In genomic region chr14:25476048-25476447, GRCm38 (mm10) we compare ENCODE assay signal across 8 mouse cellular contexts. TPM values are rescaled to one million over a fixed set of nuclear protein-coding genes. Genes with fewer than 3 reads are reported as not detected.
DNase-seq lines count a peak whose midpoint lies in the region; ATAC-seq and TF ChIP-seq lines count a peak whose summit lies in the region.

No protein-coding gene starts in this region.

- WGBS in heart, embryonic 10.5 days = 68% methylated on average over 9 of the region's 9 CpGs
- 41% methylated on average over 9 of the region's 9 CpGs for WGBS in forebrain, embryonic 16.5 days
- 37% methylated on average over 9 of the region's 9 CpGs for WGBS in lung, postnatal 0 days

- TF ChIP-seq EP300 in lung, postnatal 0 days (IDR thresholded peaks at IDR 0.05) = no peak

- peaks cover 10% of the 10 kb centered on the region; the same call in 1 of the 2 replicates for H3K36me3 ChIP-seq in heart, embryonic 10.5 days
- no peaks in the 10 kb centered on the region for H3K36me3 ChIP-seq in forebrain, embryonic 16.5 days (ENCODE audit: control insufficient read depth, insufficient read depth)
- H3K36me3 ChIP-seq in lung, postnatal 0 days (ENCODE audit: insufficient read depth, low read length) = no peaks in the 10 kb centered on the region; the same call in none of the 2 replicates

- H3K4me2 ChIP-seq in forebrain, embryonic 16.5 days (ENCODE audit: low read length) = no peak overlapping the region
- no peak overlapping the region for H3K4me2 ChIP-seq in lung, postnatal 0 days (replicated peaks; ENCODE audit: low read depth, low read length)

- no peak for TF ChIP-seq CTCF in lung, postnatal 0 days (IDR thresholded peaks at IDR 0.05)

- intact Hi-C loops in left cerebral cortex, postnatal 4 days (cut with DNase I) = no loop called here

- no peak for DNase-seq in heart, embryonic 10.5 days (ENCODE audit: low spot score)
- DNase-seq in heart, adult 8-10 months (ENCODE audit: low spot score) = no peak
- DNase-seq in CD4-positive helper T cell, adult 2 months (ENCODE audit: low read depth, low spot score) = peak; percentile 39
- peak; percentile 52 for DNase-seq in lung, postnatal 0 days (ENCODE audit: low spot score)
- no peak for DNase-seq in left cerebral cortex, postnatal 4 days
- no peak for DNase-seq in layer of hippocampus, postnatal 25 days (ENCODE audit: extremely low spot score in 1 of 2, low spot score in 1 of 2)
- no peak for DNase-seq in ovary, adult 18-20 months (ENCODE audit: low spot score)

- peak overlapping the region; percentile 77 for H3K27ac ChIP-seq in heart, embryonic 10.5 days
- H3K27ac ChIP-seq in forebrain, embryonic 16.5 days (ENCODE audit: low read length) = peak overlapping the region; percentile 46
- peak overlapping the region; percentile 54 for H3K27ac ChIP-seq in lung, postnatal 0 days (ENCODE audit: low read length)

- no peaks in the 10 kb centered on the region for H3K27me3 ChIP-seq in heart, embryonic 10.5 days (ENCODE audit: insufficient read depth, poor library complexity, severe bottlenecking)
- H3K27me3 ChIP-seq in forebrain, embryonic 16.5 days (replicated peaks; ENCODE audit: control insufficient read depth, insufficient read depth, low read length) = no peaks in the 10 kb centered on the region
- H3K27me3 ChIP-seq in lung, postnatal 0 days (replicated peaks; ENCODE audit: insufficient read depth, low read length) = no peaks in the 10 kb centered on the region

- 0 out of 2 replicates have a peak overlapping the region, but pooled peaks have one; percentile 15 for H3K9ac ChIP-seq in forebrain, embryonic 16.5 days (replicated peaks; ENCODE audit: low read depth, low read length)
- H3K9ac ChIP-seq in lung, postnatal 0 days (replicated peaks; ENCODE audit: low read depth) = 0 out of 2 replicates have a peak overlapping the region, but pooled peaks have one; percentile 5

- H3K4me3 ChIP-seq in heart, embryonic 10.5 days = no peak overlapping the region
- no peak overlapping the region for H3K4me3 ChIP-seq in forebrain, embryonic 16.5 days (replicated peaks; ENCODE audit: low read length)
- no peak overlapping the region for H3K4me3 ChIP-seq in lung, postnatal 0 days (ENCODE audit: low read depth, low read length)

- peaks cover 100% of the 10 kb centered on the region for H3K4me1 ChIP-seq in heart, embryonic 10.5 days
- H3K4me1 ChIP-seq in forebrain, embryonic 16.5 days (replicated peaks; ENCODE audit: control insufficient read depth, insufficient read depth, low read length) = peaks cover 97% of the 10 kb centered on the region
- peaks cover 63% of the 10 kb centered on the region for H3K4me1 ChIP-seq in lung, postnatal 0 days (ENCODE audit: insufficient read depth, low read depth, low read length)

- no peaks in the 10 kb centered on the region for H3K9me3 ChIP-seq in heart, embryonic 10.5 days
- no peaks in the 10 kb centered on the region for H3K9me3 ChIP-seq in forebrain, embryonic 16.5 days (ENCODE audit: control insufficient read depth, low read length)
- no peaks in the 10 kb centered on the region for H3K9me3 ChIP-seq in lung, postnatal 0 days (ENCODE audit: low read length)

- ATAC-seq in forebrain, embryonic 16.5 days = no peak
- ATAC-seq in lung, postnatal 0 days = peak; percentile 34

RNA-seq across cellular contexts. Expression of gene Zmiz1, which starts 17.1 kb away (rescaled TPM):
- polyA plus RNA-seq in heart, embryonic 10.5 days (2016; fragmentation: Nextera tagmentation; extraction: Ambion mirVana) = 38.1 and 45.8 TPM in 2 replicates
- total RNA-seq in heart, adult 8-10 months (2022) = 10 to 100 TPM; 34.7 to 44.1 (median 40.4) TPM
- 52.6 and 56.6 TPM in 2 replicates for polyA plus RNA-seq in forebrain, embryonic 16.5 days (2015; fragmentation: Nextera tagmentation; extraction: Ambion mirVana)
- 18.0 and 20.2 TPM in 2 replicates for polyA plus RNA-seq in lung, postnatal 0 days (2015; fragmentation: Nextera tagmentation; extraction: Ambion mirVana)
- 100 to 1,000 TPM; 149 to 152 TPM for total RNA-seq in left cerebral cortex, postnatal 4 days (2021)
- 100 to 1,000 TPM in 1 of 2 experiments, 10 to 100 TPM in 1; 82.5 to 105 TPM for total RNA-seq in layer of hippocampus, postnatal 25 days (2021)

Comparison
In these comparisons a context has a peak if more than half of its experiments do, and no peak if none do; other contexts are left out.
1. DNase-seq: peak in CD4-positive helper T cell, adult 2 months (single experiment) and lung, postnatal 0 days (single experiment); none in heart, embryonic 10.5 days (single experiment), heart, adult 8-10 months (single experiment), left cerebral cortex, postnatal 4 days (single experiment), layer of hippocampus, postnatal 25 days (0 of 2) and ovary, adult 18-20 months (single experiment).
2. Peak in every context shown above with its lines, with median percentiles within 50 percentile points of each other: H3K27ac ChIP-seq.